Mouse (Mus musculus) brain, embryonic 14.5 days (tissue): Measurements from ENCODE around the gene Tasp1.

Source experiments
- CTCF ChIP-seq: fragments of 200-500 bp; IDR thresholded peaks from 2 replicates; pipeline ENCODE4 v1.5.1; 2012; ENCODE audit warnings: inconsistent platforms, mild to moderate bottlenecking, moderate library complexity, borderline replicate concordance; ENCODE audit not compliant: insufficient read depth, insufficient read length; ENCODE audit errors: extremely low read depth
- POLR2A ChIP-seq: fragments of 200-500 bp; IDR thresholded peaks from 2 replicates; pipeline ENCODE4 v1.6.1; 2012; ENCODE audit warnings: mild to moderate bottlenecking, inconsistent platforms, borderline replicate concordance; ENCODE audit not compliant: poor library complexity, insufficient read depth, insufficient read length, severe bottlenecking; ENCODE audit errors: extremely low read depth

DNA sequence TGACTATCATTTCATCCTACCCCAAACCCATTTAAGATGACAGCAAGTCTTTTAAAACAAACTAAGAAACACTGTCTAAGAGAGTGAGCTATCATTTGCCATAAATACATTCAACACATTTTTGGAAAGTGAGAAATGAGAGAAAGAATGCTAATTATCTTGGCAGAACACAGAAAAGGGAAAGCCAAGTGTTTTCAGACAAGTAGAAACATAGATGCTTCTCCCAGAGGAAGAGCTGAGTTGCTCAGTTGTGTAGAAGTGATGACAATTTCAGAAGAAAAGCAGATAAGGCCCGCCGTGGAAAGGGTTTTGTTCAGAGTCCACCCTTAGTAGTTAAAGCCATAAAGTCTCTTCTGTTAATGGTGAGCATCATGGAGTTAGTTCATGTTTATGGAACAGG is 281.7 kb downstream of the Tasp1 start:
- TF ChIP-seq CTCF (no peak), POLR2A (no peak)
